Mouse (Mus musculus) right cerebral cortex, postnatal 10 days (tissue): ENCODE data around the gene Atp6v0a4.

Experiments used
- DNase-seq, 2 experiments: peaks; one replicate each; pipeline ENCODE4 v3.0.0; 2021; ENCODE audit warnings: low spot score in 2 of 2

Atp6v0a4 gene

DNA sequence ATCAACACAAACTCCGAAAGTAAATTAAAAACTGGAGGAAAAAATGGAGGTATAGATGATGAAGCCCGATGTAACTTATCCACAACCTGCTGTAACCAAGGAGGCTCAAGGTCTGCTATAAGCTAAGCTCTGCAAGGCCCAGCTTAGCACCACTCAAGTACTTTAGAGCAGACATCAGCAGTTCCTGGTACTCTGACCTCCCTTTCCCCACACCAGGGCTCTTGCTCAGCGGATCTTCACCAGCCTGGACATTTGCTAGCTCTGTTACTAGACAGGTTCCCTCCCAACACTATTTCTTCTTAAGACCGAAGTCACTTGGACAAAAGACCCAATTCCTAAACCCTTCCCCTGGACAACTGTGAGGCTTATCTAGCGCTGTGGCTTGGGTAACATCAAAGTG is 496 bp upstream of the Atp6v0a4 start:
- DNase-seq = no peak

DNA sequence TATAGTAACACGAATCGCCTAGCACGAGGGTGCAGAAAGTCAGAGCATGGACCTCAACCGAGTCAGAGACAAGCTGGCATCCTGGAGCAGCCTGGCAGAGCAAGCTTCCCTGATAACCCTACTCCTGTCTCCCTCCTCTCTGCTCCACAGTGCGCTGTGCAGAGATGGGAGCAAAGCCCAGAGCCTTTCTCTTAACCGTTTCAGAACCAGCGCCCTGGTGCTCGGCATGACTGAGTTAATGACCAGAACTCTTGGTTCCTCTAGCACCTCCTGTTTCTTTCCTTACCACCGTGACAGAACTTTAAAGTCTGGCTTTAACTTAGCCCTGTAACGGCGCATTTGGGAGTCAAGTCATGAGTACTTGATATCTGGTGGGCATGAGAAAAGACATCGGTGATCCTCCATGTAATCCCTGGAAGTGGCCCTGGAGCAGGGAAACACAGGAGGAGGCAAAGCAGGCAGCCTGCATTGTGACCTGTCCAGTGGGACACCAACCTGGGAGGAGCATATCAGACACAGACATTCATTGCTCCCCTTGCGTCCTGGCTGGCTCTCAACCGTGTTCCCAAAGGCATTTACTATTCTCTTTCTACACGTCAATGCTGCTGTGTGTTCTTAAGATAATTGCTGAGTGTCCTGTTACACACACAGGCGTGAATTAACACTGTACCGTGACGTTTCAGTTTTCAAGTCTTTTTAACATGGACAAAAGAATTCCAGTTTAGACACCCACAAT is 747 bp downstream of the Atp6v0a4 start:
- DNase-seq = no peak

- DNase-seq = no peak
Observed at GRCm38 (mm10) chr6:38122791-38123190, 1.6 kb downstream of the Atp6v0a4 start.

GRCm38 (mm10) chr6:38121843-38122242 is 2.5 kb downstream of the Atp6v0a4 start:
- no peak for DNase-seq

DNA sequence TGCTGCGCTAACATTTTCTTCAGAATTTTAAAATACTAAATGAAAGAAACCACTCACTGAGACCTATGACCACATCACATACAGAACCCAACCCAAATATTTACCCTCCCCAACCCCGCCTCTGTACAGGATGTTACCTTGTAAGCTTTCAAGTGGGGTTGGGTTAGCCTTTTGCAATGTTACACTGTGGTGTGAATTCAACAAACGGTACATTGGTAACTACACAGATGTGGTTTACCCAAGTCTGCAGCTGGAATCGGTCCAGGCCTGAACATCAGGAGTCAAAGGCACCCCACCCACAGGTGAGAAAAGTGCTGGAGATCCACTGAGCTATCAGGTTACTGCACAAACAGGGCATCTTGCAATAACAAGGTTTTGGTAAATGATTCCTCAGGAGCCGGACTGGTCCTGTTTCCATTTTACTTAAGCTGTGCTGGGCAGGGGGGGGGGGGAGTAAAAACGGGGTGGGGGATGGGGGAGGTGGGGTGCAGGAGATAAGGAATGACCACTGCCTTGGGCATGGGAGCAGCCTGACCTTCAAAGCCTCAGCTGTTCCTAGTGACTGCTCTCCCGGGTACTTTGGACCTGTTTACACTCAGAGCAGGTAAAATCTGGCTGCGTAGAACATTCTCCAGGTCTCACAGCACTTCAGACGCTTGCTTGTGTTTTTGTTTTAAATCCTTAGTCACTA is 3.6 kb downstream of the Atp6v0a4 start:
- no peak for DNase-seq

GRCm38 (mm10) chr6:38118341-38118740 is 6.0 kb downstream of the Atp6v0a4 start:
- DNase-seq = no peak

DNA sequence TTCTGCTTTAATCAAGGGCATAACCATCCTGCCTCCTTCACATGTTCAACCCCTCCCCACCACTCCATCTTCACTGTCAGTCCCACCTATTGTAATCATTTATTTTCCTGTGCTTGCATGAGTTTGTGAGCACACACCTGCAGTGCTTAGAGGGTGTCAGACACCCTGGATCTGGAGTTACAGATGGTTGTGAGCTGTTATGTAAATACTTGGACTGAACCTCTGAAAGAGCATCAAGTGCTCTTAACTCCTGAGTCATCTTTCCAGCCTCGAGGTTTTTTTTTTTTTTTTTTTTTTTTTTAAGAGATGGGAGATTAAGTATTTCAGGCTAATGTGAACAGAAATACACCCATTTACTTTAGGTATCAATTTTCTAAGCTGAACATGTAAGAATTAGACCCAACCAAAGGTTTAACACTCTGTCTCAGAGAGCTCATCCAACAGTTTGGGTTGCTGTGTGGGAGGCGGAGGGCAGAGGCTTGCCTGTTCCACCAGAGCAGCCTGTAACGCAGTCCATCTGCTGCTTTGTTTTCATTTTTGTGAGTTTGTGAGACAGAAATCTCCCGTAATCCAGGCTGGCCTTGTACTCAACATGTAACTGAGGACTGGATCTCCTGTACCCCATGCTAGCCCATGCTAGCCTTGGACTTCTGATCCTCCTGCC is 8.1 kb downstream of the Atp6v0a4 start:
- DNase-seq = peak in 1 of 2 experiments; percentile 48

DNA sequence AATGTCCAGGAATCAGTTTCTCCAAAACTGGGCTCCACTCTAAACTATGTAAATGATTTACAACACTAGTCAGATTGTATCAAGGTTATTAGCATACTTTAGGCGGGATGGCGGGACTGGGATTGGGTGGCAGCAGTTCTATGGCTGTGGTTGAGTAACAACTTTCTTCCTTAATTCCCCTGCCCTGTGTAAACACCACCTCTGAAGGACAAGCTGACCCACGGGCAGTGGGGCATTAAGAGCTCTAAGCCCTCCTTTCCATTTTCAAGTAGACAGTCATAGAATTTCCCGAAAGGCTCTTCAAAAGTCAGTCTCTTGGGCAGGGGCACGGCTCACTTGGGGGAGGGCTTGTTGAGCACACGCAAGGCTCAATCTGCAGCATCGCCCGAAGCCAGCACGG is 13.5 kb downstream of the Atp6v0a4 start:
- no peak for DNase-seq

GRCm38 (mm10) chr6:38109871-38110270 is 14.5 kb downstream of the Atp6v0a4 start:
- no peak for DNase-seq

- no peak for DNase-seq
Observed at GRCm38 (mm10) chr6:38109160-38109795, 15.1 kb downstream of the Atp6v0a4 start, which contains the start of gene Tmem213. TSS of gene Tmem213 (plus strand) at chr6:38109255.

GRCm38 (mm10) chr6:38108449-38108848 is 15.9 kb downstream of the Atp6v0a4 start:
- no peak for DNase-seq

GRCm38 (mm10) chr6:38105924-38106323 is 18.5 kb downstream of the Atp6v0a4 start:
- DNase-seq = no peak

DNA sequence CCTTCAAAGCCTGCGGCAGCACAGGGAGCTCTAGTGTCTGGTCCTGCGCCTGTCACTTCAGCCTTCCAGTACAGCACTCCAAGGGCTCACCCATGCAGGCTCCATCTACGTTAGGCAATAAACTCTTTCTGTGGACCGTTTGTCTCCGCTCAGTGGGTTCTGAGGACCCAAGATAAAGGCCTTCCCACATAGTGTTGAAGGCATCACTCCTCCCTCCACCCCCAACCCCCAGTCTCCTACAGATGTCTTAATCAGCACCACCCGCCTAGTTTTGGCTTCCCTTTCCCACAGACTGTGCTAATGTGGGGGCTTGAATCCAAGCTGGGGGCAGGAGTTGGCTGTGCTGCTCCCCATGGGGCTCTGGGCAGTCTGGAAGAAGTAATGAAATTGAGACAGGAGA is 20.6 kb downstream of the Atp6v0a4 start:
- no peak for DNase-seq

- DNase-seq = no peak
Observed at GRCm38 (mm10) chr6:38102216-38102795, 22.1 kb downstream of the Atp6v0a4 start.

- no peak for DNase-seq
Observed at GRCm38 (mm10) chr6:38096961-38097370, 27.4 kb downstream of the Atp6v0a4 start.

- DNase-seq = no peak
Observed at GRCm38 (mm10) chr6:38094701-38095100, 29.7 kb downstream of the Atp6v0a4 start.

DNA sequence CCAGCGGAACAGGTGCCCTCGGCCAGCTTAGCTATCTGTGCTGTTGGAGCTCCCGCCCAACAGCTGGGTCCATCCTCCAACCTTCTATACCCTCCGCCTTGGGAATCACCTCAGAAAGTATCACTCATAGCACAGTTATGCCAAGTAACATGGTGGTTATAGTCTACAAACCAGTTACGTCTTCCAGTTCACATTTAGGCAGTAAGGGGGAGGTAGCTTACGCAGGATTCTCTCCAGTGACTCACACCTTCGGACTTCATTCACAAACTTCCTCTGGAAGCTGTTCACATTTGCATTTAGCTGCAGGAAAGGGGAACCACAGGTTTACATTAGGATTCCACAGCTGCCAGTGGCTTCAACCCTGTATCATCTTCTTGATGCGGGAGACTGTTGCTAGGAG is 31.8 kb downstream of the Atp6v0a4 start:
- DNase-seq = no peak

DNA sequence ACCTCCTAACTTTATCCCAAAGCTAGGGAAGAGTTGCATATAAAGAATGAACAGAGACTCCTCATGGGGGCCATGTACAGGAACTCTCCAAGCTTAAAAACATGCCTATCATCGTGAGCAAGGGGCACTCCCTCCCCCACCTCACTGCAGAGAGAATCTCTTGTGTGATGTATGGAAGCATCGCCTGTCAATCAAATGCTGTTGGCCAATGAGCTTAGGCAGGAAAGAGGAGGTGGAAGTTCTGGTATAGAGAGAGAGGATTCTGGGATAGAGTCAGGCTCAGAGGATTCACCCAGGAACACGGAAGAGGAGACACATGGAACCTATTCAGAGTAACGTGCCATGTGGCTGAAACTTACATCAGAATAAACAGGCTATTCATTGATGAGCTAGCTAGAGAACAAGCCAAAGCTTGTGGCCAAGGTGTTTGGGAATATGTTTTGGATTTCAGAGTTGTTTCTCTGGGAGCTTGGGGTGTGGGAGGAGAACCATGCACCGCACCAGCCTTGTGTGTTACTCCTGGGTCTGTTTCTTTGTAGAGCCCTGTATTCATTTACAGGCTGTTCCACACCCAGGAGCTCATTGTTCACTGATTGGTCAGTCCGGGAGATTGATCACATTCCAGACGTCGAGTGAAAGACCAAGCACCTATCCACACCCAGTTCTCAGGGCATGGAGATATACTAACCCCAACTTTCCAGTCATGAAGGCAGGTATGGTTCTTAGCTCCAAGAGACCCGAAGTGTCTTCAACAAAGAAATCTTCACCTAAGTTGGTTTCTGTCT is 37.0 kb downstream of the Atp6v0a4 start:
- DNase-seq = no peak

- no peak for DNase-seq
Observed at GRCm38 (mm10) chr6:38083204-38083603, 41.2 kb downstream of the Atp6v0a4 start.

- DNase-seq = no peak
Observed at GRCm38 (mm10) chr6:38081727-38082341, 42.6 kb downstream of the Atp6v0a4 start.

DNA sequence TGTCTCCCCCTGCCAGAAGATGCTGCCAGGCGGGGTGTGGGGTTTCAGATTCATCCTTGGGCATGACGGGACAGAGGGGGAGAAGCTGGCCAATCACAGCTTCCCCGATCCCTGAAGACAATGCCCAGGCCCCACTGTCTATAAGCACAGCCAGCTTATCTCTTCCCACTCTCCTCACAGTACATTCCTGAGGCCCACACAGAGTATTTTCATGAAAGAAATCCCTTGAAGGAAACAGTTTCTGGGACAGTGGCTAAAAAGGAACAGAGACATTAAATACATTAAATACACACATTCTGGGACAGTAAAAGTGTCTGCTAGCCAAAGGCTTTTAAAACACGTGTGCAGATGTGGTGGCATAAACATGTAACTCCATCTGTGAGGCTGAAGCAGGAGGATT is 44.0 kb downstream of the Atp6v0a4 start:
- DNase-seq = no peak
